Mouse (Mus musculus) ovary, postnatal 36 days (tissue): ENCODE data around the gene Pira2.
"Not testable (repeated sequence)": the region's sequence is repeated elsewhere in the genome, so short reads cannot be mapped to it uniquely, and the experiment has no call there.

Source experiments
- DNase-seq: peaks from one replicate; pipeline ENCODE4 v3.0.0; 2022; ENCODE audit warnings: low spot score, mixed read lengths

Pira2 gene

DNA sequence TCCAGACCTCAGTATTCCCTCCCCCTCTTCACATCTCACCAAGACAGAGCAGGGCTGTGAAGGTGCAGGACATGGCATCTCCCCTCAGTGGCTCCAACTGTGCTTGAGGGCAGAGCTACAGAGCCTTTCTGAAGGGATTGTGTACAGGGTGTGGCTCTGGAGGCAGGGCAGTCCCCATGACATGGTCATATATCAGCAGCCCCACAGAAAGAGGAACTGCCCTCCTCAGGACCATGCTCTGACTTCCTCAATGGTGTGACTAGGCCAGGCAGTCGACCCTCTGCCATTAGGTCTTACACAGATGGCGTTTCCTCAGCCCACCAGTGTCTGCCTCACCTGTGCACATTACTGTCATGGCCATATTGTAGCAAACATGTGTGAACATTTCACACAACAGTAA lies at the start of gene Pira2:
TSS of gene Pira2 (minus strand) at position 101 of the 400 bp plus-strand sequence.
- not testable (repeated sequence) for DNase-seq

DNA sequence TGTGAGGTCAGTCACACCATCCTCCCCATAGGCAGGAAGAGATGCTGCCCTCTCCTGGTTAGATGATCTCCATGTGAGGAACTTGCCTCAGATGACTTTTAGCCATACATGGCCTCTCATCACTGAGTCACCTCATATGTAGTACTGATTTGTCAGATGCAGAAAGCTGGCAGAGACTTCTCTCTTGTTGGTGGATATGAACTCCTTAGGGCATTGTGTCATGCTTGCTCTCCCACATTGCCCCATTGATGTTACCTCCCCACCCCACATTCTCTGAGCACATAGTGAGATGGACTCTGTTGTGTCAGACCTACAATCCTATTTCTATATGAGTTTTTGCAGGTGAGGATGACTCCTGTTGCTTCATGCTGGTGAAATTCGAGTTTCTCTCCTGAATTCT lies 30.2 kb upstream of the Pira2 start:
- DNase-seq = not testable (repeated sequence)

DNA sequence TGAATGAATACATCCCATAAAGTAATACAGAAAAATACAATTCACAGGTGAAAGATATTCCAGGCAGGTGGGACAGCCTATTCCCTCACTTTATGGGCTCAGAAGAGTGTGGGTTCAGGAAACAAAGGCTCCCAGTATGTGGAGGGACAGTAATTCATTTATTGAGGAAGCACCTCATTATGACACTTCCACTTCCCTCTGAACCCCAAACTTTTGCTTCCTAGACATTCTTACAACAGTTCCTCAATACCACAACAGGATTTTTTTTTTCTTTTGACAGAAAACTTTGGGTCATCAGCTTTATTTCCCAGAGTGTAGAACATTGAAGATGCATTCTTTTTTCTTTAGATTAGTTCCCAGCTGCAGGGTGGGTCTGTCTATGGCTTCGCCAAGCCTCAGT lies 7.0 kb downstream of the Pira2 start:
- DNase-seq = not testable (repeated sequence)

DNA sequence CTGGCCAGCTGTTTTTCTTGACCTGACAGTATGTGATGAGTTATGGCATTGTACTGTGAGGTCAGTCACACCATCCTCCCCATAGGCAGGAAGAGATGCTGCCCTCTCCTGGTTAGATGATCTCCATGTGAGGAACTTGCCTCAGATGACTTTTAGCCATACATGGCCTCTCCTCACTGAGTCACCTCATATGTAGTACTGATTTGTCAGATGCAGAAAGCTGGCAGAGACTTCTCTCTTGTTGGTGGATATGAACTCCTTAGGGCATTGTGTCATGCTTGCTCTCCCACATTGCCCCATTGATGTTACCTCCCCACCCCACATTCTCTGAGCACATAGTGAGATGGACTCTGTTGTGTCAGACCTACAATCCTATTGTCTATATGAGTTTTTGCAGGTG lies 14.2 kb downstream of the Pira2 start:
- not testable (repeated sequence) for DNase-seq

DNA sequence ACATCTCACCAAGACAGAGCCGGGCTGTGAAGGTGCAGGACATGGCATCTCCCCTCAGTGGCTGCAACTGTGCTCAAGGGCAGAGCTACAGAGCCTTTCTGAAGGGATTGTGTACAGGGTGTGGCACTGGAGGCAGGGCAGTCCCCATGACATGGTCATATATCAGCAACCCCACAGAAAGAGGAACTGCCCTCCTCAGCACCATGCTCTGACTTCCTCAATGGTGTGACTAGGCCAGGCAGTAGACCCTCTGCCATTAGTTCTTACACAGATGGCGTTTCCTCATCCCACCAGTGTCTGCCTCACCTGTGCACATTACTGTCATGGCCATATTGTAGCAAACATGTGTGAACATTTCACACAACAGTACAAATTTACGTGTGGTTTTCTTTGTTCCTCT lies 19.3 kb downstream of the Pira2 start, which contains the start of gene Gm15448:
TSS of gene Gm15448 (minus strand) at position 89 of the 400 bp plus-strand sequence.
- DNase-seq = not testable (repeated sequence)

DNA sequence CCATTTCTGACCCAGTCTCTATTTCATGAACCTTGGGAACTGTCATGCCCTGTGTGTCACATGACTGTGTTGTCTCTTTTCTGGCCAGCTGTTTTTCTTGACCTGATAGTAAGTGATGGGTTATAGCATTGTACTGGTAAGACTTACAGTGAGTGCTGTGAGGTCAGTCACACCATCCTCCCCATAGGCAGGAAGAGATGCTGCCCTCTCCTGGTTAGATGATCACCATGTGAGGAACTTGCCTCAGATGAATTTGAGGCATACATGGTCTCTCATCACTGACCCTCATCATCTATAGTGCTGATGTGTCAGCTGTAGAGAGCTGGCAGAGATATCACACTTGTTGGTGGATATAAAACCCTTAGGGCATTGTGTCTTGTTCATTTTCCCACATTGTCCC lies 32.9 kb downstream of the Pira2 start:
- DNase-seq = not testable (repeated sequence)

DNA sequence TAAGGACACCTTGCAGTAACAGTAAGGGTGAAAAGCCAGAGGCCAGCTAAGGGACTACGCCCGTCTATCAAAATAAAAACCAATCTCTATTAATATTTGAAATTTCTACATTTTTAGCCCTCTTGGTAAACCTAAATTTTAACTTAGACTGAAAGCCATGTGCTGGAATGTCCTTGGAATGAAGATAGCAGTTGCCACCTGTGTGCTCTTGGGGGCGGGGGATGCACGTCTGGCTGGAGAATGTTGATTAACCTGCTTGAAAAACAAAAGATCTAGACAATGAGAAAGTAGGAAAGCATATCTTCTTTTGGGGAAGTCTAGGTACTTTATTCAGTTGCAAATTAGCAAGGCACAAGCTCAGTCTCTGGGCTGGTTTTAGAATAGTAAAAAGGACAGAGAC lies 41.9 kb downstream of the Pira2 start:
- DNase-seq = not testable (repeated sequence)

DNA sequence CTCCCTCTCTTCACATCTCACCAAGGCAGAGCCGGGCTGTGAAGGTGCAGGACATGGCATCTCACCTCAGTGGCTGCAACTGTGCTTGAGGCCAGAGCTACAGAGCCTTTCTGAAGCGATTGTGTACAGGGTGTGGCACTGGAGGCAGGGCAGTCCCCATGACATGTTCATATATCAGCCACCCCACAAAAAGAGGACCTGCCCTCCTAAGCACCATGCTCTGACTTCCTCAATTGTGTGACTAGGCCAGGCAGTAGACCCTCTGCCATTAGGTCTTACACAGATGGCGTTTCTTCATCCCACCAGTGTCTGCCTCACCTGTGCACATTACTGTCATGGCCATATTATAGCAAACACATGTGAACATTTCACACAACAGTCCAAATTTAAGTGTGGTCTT lies 44.9 kb downstream of the Pira2 start:
- DNase-seq = not testable (repeated sequence)

DNA sequence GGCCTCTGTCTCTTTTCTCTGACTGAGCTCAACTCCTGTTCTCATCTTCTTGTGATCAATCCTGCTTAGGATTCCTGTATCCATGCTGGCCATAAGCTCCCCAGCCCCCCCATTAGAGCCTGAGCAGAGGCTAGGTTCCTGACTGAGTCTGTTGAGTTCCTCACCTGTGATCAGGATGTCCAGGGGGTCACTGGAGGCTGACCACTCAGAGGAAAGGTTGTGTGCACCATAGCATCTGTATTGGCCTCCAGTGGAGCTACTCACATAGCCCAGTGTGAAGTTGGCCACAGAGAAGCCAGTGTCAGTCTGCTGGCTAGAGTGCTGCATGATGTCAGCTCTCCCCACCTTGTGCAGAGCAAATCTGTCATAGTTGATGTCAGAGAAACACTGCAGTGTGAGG lies 48.6 kb downstream of the Pira2 start:
- DNase-seq = not testable (repeated sequence)
